Mouse (Mus musculus) ES-E14 (cell line): ENCODE data around the gene Wdr74. TPM values are rescaled to one million over a fixed set of nuclear protein-coding genes. Genes with fewer than 3 reads are reported as not detected.
A peak's percentile ranks its signal among the peaks of the same experiment; 100 is the strongest.
"Not testable (repeated sequence)": the region's sequence is repeated elsewhere in the genome, so short reads cannot be mapped to it uniquely, and the experiment has no call there.

ENCODE experiments used
- DNase-seq: peaks from one replicate; pipeline ENCODE4 v3.0.0-alpha.2; 2013; ENCODE audit warnings: low read depth, low spot score
- H3K27ac ChIP-seq: 2 replicates; pipeline ENCODE4 v1.5.1; 2012; ENCODE audit warnings: low read depth, mild to moderate bottlenecking, low read length, moderate library complexity, mixed read lengths; ENCODE audit not compliant: poor library complexity, insufficient read depth, severe bottlenecking
- H3K36me3 ChIP-seq: 2 replicates; pipeline ENCODE4 v1.6.1; 2012; ENCODE audit warnings: mild to moderate bottlenecking, low read length, moderate library complexity, mixed read lengths; ENCODE audit not compliant: control insufficient read depth, poor library complexity, insufficient read depth, severe bottlenecking
- H3K4me1 ChIP-seq, 2 experiments: fragments of 150-350 bp in 1 of 2; sonication (generic) in 1 of 2; 2 replicates each; pipeline ENCODE4 v1.6.1; 2012; ENCODE audit warnings: low read length in 2 of 2, mild to moderate bottlenecking in 1 of 2, mixed read lengths in 1 of 2; ENCODE audit not compliant: control insufficient read depth in 2 of 2, insufficient read depth in 2 of 2, poor library complexity in 1 of 2
- H3K4me3 ChIP-seq, 2 experiments: fragments of 150-350 bp in 1 of 2; sonication (generic) in 1 of 2; 2 replicates each; pipeline ENCODE4 v1.5.1; 2012; ENCODE audit warnings: low read length in 2 of 2, low read depth in 1 of 2, mild to moderate bottlenecking in 1 of 2, mixed read lengths in 1 of 2; ENCODE audit not compliant: insufficient read depth in 1 of 2, poor library complexity in 1 of 2, severe bottlenecking in 1 of 2
- H3K9ac ChIP-seq: 2 replicates; pipeline ENCODE4 v1.6.1; 2012; ENCODE audit warnings: low read depth, mild to moderate bottlenecking, low read length, mixed read lengths; ENCODE audit not compliant: poor library complexity, insufficient read depth, severe bottlenecking
- H3K9me3 ChIP-seq: fragments of 150-350 bp; sonication (generic); 2 replicates; pipeline ENCODE4 v1.6.1; 2012; ENCODE audit warnings: low read depth, mild to moderate bottlenecking, low read length; ENCODE audit not compliant: control insufficient read depth, insufficient read depth
- CHD2 ChIP-seq: IDR thresholded peaks from 2 replicates; pipeline ENCODE4 v1.6.1; 2014; ENCODE audit warnings: mild to moderate bottlenecking, low read depth, low read length, inconsistent platforms
- HCFC1 ChIP-seq: IDR thresholded peaks from 2 replicates; pipeline ENCODE4 v1.6.1; 2012; ENCODE audit warnings: low read length, inconsistent platforms, borderline replicate concordance; ENCODE audit not compliant: insufficient read depth
- MAFK ChIP-seq: IDR thresholded peaks from 2 replicates; pipeline ENCODE4 v1.6.1; 2014; ENCODE audit warnings: mild to moderate bottlenecking, low read depth, low read length, inconsistent platforms; ENCODE audit not compliant: insufficient read depth
- ZC3H11A ChIP-seq: IDR thresholded peaks from 2 replicates; pipeline ENCODE4 v1.6.1; 2012; ENCODE audit warnings: low read depth, mild to moderate bottlenecking, inconsistent platforms, low read length, borderline replicate concordance
- ZNF384 ChIP-seq: IDR thresholded peaks from 2 replicates; pipeline ENCODE4 v1.6.1; 2012; ENCODE audit warnings: low read depth, low read length, inconsistent platforms
- in situ Hi-C, 2 experiments: fragments of 600-800 bp; cut with MboI; formaldehyde crosslinking; loops; one replicate each; pipeline ENCODE4 v1.15.1; 2025; ENCODE audit warnings: low sequenced_read_pairs in 2 of 2, inconsistent platforms in 1 of 2; ENCODE audit not compliant: unreplicated experiment in 2 of 2
- total RNA-seq: library from RNA; depleted of rRNA; stranded (reverse); fragments of 300-350 nt; gene quantifications from 2 replicates; pipeline ENCODE4 v1.2.3, GENCODE M21; 2012

Gene Wdr74
- total RNA-seq, 1 experiment, result 173 TPM

- Histone ChIP-seq H3K4me3 (peak overlapping the region in 1 of 2 experiments; percentile 46; a peak in 2 of 4 replicates), H3K9me3 (no peaks in the 10 kb centered on the region), H3K27ac (peak overlapping the region; percentile 25; the same call in 1 of the 2 replicates), H3K36me3 (peaks cover 24% of the 10 kb centered on the region), H3K9ac (peak overlapping the region; percentile 61; the same call in 1 of the 2 replicates), H3K4me1 (peaks cover 7 to 8% of the 10 kb centered on the region in 2 experiments; a peak in 2 of 4 replicates)
- DNase-seq, result no peak
- TF ChIP-seq CHD2 (no peak), MAFK (no peak), ZC3H11A (no peak), HCFC1 (no peak), ZNF384 (no peak)
- in situ Hi-C loops, result no loop called here
Measured at GRCm38 (mm10) chr19:8714653-8715481, 20.8 kb upstream of the Wdr74 start.

DNA sequence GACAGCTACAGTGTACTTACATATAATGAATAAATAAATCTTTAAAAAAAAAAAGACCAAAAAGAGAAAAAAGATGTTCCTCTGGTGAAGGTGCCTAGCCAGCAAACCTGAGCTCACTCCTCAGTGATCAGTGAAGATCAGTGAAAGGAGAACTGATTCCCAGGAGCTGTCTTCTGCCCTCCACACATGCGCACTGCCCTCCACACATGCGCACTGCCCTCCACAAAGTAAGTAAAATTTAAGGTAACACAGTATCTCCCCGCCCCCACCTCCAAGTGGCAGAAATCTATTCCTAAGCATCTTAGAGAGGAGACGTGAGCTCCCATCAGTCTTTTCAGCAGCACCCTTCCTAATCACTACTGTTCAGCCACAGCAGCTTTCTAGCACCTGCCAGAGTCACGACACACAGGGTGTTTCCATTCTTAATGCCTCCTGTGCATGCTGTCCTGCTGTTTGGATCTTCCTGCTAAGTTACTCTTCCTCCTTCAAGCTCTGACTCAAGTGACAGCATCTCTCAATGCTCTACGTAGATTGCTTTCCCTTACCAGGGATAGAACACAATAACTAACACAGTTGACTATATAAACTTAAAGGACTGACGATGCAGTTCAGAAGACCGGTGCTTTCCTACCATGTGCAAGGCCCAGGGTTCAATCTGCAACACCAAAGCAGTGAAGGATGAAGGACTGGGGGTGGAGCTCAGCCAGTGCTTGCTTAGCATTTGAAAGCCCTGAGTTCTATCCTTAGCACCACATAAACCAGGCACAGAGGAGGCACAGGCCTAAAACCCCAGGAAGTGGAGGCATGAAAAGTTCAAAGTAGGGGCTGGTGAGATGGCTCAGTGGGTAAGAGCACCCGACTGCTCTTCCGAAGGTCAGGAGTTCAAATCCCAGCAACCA, 19.5 kb upstream of the Wdr74 start:
- H3K9me3 ChIP-seq, result no peaks in the 10 kb centered on the region
- in situ Hi-C loops, result no loop called here
- H3K4me3 ChIP-seq, result peak overlapping the region in 1 of 2 experiments; percentile 49; a peak in 2 of 4 replicates
- H3K36me3 ChIP-seq, result peaks cover 12% of the 10 kb centered on the region
- peak overlapping the region; percentile 65; the same call in 1 of the 2 replicates for H3K9ac ChIP-seq
- H3K27ac ChIP-seq, result peak overlapping the region; percentile 81
- TF ChIP-seq ZC3H11A (no peak), ZNF384 (no peak), CHD2 (no peak)
- DNase-seq, result no peak
- peaks cover 2 to 11% of the 10 kb centered on the region in 2 experiments; a peak in 2 of 4 replicates for H3K4me1 ChIP-seq

GRCm38 (mm10) chr19:8716767-8717475, 18.7 kb upstream of the Wdr74 start:
- H3K4me3 ChIP-seq, result no peak overlapping the region
- no peaks in the 10 kb centered on the region for H3K9me3 ChIP-seq
- peak overlapping the region; percentile 53; the same call in 1 of the 2 replicates for H3K27ac ChIP-seq
- H3K4me1 ChIP-seq, result peaks cover 0 to 8% of the 10 kb centered on the region in 2 experiments; a peak in 2 of 4 replicates
- H3K36me3 ChIP-seq, result peaks cover 6% of the 10 kb centered on the region
- no peak for DNase-seq
- in situ Hi-C loops, result no loop called here
- TF ChIP-seq ZC3H11A (no peak), ZNF384 (peak; percentile 84)
- H3K9ac ChIP-seq, result no peak overlapping the region; the same call in 1 of the 2 replicates

- TF ChIP-seq MAFK, result no peak
- TF ChIP-seq HCFC1, result no peak
- TF ChIP-seq ZC3H11A, result no peak
- TF ChIP-seq CHD2, result no peak
- peak; percentile 88 for TF ChIP-seq ZNF384
- no peak for DNase-seq
- H3K4me3 ChIP-seq, result no peak overlapping the region
- no peak overlapping the region for H3K9ac ChIP-seq
- H3K36me3 ChIP-seq, result no peaks in the 10 kb centered on the region
- H3K9me3 ChIP-seq, result no peaks in the 10 kb centered on the region
- H3K4me1 ChIP-seq, result peaks cover 0 to 8% of the 10 kb centered on the region in 2 experiments; a peak in 2 of 4 replicates
- H3K27ac ChIP-seq, result no peak overlapping the region
- in situ Hi-C loops, result no loop called here
Measured at GRCm38 (mm10) chr19:8718357-8718756, 17.3 kb upstream of the Wdr74 start.

DNA sequence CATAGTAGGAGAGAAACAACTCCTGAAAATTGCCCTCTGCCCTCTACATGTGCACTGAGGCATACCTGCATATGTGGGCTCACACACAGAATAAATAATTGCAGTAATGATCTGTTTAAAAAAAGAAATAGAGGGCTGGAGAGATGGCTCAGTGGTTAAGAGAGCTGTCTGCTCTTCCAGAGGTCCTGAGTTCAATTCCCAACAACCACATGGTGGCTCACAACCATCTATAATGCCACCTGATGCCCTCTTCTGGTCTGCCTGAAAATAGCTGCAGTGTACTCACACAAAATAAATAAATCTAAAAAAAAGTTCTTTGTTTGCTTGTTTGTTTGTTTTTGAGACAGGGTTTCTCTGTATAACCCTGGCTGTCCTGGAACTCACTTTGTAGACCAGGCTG, 16.6 kb upstream of the Wdr74 start:
- H3K4me3 ChIP-seq, in situ Hi-C loops, H3K4me1 ChIP-seq, H3K36me3 ChIP-seq, H3K27ac ChIP-seq, DNase-seq, H3K9ac ChIP-seq, H3K9me3 ChIP-seq: not testable (repeated sequence)
